Mouse (Mus musculus) right cerebral cortex, postnatal 14 days (tissue): Measurements from ENCODE around the gene Nup93.

ENCODE experiments used
- DNase-seq: peaks from one replicate; pipeline ENCODE4 v3.0.0; 2022

The Nup93 gene

DNA sequence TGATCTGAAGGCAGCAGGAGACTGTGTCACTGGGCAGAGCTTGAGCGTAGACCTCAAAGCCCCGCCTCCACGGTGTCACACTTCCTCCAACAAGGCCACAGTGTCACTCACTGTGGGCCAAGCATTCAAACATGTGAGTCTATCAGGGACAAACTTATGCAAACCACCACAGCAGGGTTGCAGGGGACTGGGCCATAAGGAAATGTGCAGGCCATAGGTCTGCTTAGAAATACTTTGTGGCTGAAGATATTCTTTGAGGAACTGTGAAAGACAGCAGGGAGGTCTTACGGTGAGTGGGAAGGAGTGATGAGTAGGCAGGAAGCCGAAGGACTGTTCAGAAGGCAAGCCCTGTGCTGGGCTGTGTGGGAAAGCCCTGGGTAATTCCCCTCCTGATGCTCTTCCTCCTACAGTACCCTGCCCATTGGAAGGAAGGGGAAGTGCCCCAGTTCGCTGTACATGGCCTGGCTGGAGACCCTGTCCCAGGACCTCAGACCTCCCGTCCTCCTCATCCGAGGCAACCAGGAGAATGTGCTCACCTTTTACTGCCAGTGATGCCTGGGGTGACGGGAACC, 151.1 kb downstream of the Nup93 start:
- DNase-seq = no peak
